Mouse (Mus musculus): Measurements from ENCODE around the gene Cnnm4. TPM values are rescaled to one million over a fixed set of nuclear protein-coding genes. Genes with fewer than 3 reads are reported as not detected.

Gene Cnnm4
- total RNA-seq, 2 experiments from 2014 or later, result 13.2 to 13.8 TPM

DNA sequence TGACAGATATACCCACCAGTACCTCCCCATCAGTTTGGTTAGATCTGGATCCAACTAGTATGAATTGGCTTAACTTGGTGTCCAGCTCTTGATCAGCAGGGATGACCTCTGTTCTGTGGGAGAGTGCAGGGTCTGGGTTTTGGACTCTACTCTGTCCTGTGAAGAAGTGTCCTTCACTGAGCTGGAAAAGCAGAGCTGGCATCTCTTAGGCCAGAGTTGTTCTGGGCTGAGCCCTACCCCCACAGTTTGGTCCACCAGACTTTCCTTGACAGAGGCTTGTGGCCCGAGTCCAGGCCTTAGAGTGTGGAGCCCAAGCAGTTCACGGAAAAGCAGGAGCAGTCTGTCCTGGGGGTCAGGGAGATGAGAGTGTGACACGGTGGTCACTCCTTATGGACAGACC lies 3.2 kb downstream of the Cnnm4 start:
- intact Hi-C loops (cut with DNase I), result no loop called here
- TF ChIP-seq CTCF (IDR thresholded peaks at IDR 0.05), result no peak
- no peak for DNase-seq (ENCODE audit: extremely low spot score in 1 of 2, low spot score in 2 of 2)
- no peak overlapping the region for H3K27ac ChIP-seq
- peak overlapping the region; percentile 29 for H3K4me3 ChIP-seq

DNA sequence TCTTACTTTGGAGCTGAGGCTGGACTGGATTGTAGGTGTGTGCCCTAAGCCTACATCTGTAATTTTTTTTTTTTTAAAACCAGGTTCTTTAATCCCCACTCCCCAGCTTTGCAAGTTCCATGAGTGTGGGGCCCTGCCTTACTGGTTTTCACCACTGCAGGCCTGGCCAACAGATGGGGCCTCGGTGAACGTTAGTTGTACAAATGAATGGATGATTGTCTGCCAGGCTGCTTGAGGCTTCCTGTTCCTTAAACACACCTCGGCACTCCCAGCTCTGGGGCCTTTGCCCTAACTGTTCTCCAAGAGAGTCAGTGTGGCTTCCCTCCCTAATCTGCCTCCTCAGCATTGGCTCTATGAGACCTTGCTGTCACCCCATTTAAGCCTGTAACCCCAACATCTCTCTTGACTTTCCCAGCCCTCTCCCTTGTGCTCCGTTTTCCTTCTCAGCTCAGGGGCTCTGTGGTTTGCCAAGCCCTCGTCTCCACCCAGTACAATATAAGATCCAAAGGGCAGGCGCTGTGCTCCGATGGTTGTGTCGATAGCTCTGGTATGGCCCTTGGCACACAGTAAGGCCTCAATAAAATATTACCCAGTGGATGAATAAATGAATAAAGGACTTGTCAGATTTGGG lies 4.2 kb downstream of the Cnnm4 start:
- intact Hi-C loops (cut with DNase I), result no loop called here
- peak overlapping the region; percentile 29; the same call in 1 of the 2 replicates for H3K4me3 ChIP-seq
- no peak for DNase-seq (ENCODE audit: extremely low spot score in 1 of 2, low spot score in 2 of 2)
- TF ChIP-seq CTCF (IDR thresholded peaks at IDR 0.05), result no peak
- H3K27ac ChIP-seq, result no peak overlapping the region

DNA sequence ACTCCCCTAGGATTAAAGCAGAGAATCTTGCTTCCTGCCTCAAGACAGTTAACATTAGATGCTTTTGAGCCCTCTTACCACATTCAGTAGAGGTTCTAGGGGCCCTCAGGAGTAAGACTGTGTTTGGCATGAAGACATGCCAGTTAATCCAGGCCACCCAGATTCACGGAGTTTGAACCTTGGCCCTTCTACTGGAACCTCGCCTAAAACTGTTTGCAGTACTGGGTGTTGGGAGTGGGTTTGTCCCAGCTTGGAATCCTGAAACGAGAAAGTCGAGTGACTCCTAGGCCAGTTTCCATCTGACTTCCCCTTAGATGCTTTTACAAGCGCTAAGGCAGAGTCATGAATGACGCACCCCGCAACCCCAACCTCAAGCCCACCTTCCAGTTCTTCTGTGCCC lies 5.0 kb downstream of the Cnnm4 start:
- Histone ChIP-seq H3K27ac (no peak overlapping the region), H3K4me3 (no peak overlapping the region)
- intact Hi-C loops (cut with DNase I), result no loop called here
- no peak for TF ChIP-seq CTCF (IDR thresholded peaks at IDR 0.05)
- no peak for DNase-seq (ENCODE audit: extremely low spot score in 1 of 2, low spot score in 2 of 2)

DNA sequence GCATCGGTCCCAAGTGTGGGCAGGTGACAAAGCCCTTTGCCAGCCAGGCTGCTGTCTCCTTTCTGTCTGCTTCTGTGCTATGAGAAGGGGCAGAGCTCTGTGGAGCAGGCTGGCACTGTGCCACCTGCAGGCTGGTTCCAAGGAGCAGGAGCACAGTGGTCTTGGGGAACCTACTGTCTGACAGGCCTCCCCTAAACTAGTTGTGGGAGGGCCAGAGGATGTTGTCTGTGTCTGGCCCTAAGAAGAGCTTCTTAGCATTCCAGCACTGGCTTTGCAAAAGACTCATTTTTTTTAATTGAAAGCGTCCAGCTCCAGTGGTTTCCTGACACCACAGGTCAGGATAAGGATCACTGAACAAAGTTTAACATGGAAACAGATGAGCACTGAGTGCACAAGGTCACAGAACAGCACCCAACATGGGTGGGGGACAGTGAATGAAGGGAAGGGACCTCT lies 6.9 kb downstream of the Cnnm4 start:
- no peak overlapping the region for H3K4me3 ChIP-seq
- no peak for DNase-seq (ENCODE audit: extremely low spot score in 1 of 2, low spot score in 2 of 2)
- TF ChIP-seq CTCF (IDR thresholded peaks at IDR 0.05), result no peak
- H3K27ac ChIP-seq, result no peak overlapping the region
- intact Hi-C loops (cut with DNase I), result no loop called here

DNA sequence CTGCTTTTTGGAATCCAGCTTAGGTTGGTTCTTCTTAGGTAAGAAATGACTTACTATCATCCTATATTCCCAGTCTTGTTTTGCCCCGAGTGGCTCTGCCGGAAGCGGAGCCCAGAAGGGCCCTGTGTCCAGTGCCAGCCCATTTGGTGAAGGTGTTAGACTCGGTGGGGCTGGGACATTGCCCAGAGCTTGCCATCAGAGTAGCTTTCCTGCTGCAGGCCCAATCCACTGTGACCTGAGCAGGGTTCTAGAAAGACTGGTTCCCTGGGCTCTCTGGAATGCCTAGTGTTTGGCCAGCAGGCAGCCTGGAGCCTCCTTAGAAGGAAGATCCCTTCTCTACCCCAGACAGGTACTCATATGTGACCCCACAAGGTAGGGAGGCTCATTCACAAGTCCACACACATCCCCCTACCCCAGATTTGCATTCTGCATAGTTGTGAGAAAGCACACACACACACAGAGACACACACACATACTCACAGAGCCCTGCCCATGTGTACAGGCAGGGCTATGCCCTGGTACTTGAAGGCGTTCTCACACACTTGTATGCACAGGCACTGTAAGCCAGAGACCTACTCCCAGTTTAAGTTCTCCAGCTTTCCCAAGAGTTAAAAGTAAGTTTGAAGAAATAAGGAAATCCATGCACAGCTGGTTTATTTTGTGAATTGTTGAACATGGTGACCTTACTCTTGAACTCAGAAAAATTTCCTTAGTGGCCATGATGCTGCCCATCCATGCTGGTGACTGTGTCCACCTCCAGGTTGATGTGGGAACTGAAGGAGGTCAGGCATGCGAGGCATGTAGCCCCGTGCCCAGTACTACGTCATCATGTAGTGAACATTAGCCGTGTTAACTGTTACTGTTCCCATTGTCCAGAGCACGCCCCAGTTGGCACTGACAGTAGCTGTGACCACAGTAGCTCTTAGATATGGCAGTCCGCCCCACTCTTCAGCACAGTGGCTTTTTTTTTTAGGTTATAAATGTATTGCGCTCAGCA lies 8.8 kb downstream of the Cnnm4 start:
- no peak for DNase-seq (ENCODE audit: extremely low spot score in 1 of 2, low spot score in 2 of 2)
- no peak for TF ChIP-seq CTCF (IDR thresholded peaks at IDR 0.05)
- no peak overlapping the region for H3K27ac ChIP-seq
- H3K4me3 ChIP-seq, result no peak overlapping the region
- intact Hi-C loops (cut with DNase I), result no loop called here

DNA sequence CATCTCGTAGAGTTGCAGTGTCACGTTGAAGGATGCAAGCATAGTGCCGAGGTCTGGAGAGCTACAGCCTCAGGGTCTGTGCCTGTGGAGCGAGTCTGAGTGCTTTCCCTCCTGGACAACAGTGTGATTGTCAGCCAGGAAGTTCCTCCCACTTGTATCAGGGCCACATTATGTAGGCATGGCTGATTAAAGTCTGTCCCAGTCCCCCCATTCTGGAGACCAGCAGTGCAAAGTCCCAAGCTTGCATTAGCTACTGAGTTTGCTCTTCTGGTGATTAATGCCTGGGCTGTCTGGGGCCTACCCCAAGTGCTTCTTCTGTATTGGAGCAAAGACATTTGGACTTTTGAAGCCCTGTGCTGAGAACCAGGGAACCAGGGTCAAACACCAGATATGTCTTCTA lies 12.4 kb downstream of the Cnnm4 start:
- intact Hi-C loops (cut with DNase I), result no loop called here
- no peak overlapping the region for H3K27ac ChIP-seq
- no peak for DNase-seq (ENCODE audit: extremely low spot score in 1 of 2, low spot score in 2 of 2)
- TF ChIP-seq CTCF (IDR thresholded peaks at IDR 0.05), result no peak
- no peak overlapping the region for H3K4me3 ChIP-seq

DNA sequence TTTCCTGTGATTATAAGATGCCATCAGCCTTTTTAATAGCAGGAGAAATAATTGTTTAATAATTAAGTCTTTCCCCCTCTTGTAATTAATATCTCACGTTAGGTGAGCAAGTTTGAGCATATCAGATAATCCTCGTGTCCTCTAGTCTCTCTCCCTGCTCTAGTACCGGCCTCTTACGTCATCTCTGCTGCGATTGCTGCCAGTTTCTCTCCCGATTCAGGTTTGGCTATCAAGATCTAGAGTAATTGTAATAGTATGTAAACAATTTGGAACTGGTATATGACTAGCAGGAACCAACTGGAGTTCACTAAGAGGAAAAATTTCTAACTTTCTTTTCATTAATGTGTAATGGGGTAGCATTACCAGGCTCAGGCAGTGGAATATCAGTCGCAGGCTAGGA lies 13.7 kb downstream of the Cnnm4 start:
- TF ChIP-seq CTCF (IDR thresholded peaks at IDR 0.05), result no peak
- intact Hi-C loops (cut with DNase I), result no loop called here
- no peak overlapping the region for H3K27ac ChIP-seq
- no peak for DNase-seq (ENCODE audit: extremely low spot score in 1 of 2, low spot score in 2 of 2)
- H3K4me3 ChIP-seq, result no peak overlapping the region

DNA sequence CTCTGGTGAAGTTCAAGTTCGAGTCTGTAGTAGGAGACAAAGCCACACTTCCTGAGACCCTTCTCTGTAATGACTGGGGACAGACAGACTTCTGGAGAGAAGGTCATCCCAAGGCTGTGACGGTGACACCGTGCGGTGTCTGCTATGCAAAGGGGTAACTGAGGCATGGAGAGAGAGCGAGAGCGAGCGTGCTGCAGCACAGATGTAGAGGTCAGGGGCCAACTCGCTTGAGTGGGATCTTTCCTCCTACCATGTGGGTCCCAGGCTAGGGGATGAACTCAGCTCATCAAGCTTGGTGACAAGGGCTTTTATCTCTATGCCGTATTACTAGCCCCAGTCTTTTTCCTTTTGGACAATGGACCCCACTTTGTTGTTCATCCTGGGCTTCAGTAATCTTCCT lies 15.7 kb downstream of the Cnnm4 start:
- no peak overlapping the region for H3K27ac ChIP-seq
- no peak for DNase-seq (ENCODE audit: extremely low spot score in 1 of 2, low spot score in 2 of 2)
- intact Hi-C loops (cut with DNase I), result no loop called here
- no peak overlapping the region for H3K4me3 ChIP-seq
- TF ChIP-seq CTCF (IDR thresholded peaks at IDR 0.05), result no peak

DNA sequence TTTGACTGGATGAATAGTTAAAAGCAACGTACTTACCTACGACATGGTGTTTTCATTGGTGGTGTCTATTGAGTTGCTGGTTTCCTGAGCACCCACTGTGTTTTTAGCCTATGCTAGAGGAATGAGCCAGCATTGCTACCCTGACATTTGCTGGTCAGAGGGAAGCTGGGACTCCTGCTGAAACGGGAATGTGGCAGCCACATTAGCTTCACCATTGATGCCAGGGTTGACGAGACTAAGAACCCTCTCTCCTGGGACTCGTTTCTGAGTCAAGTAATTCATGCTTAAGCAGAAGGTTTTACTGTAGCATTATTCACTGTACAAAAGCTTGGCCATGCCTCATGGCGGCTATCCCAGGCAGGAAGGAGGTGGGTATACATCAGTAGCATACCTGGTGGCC lies 18.2 kb downstream of the Cnnm4 start:
- no peak overlapping the region for H3K4me3 ChIP-seq
- intact Hi-C loops (cut with DNase I), result no loop called here
- no peak for TF ChIP-seq CTCF (IDR thresholded peaks at IDR 0.05)
- no peak overlapping the region for H3K27ac ChIP-seq
- DNase-seq (ENCODE audit: extremely low spot score in 1 of 2, low spot score in 2 of 2), result no peak

DNA sequence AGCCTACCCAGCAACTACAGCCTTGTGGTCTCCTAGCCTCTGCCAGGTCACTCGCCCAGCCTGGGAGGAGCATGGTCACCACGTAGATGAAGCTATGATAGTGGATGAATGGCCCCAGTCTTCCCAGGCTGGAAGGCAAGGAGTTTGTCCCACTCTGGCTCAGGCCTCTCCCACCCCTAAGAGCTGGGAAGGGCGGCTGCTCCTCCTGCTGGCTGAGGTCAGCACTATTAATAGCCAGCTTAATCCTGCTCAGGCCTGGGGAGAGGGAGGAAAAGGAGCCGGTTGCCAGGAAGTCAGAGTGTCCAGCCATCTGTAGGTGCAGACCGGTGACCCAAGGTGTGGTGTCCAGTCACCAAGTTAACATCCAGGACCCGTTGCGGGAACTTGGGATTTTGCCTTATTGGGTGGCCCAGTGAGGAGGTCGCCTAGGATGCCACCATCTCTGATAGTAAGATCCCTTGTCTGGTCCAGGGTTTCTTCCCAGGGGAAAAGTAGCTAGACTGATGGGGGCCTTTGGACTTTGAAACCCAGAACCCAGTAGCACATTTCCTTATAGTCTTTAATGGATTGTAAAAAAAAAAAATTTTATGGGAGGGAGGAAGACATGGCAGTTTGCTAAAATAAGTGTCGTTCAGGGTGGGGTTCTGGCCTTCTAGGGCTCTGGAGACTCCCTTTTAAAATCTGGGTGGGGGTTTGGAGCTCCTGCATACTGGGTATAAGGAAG lies 21.2 kb downstream of the Cnnm4 start:
- DNase-seq (ENCODE audit: extremely low spot score in 1 of 2, low spot score in 2 of 2), result no peak
- H3K27ac ChIP-seq, result no peak overlapping the region
- no peak overlapping the region for H3K4me3 ChIP-seq
- peak; percentile 42 for TF ChIP-seq CTCF (IDR thresholded peaks at IDR 0.05)
- intact Hi-C loops (cut with DNase I), result no loop called here

DNA sequence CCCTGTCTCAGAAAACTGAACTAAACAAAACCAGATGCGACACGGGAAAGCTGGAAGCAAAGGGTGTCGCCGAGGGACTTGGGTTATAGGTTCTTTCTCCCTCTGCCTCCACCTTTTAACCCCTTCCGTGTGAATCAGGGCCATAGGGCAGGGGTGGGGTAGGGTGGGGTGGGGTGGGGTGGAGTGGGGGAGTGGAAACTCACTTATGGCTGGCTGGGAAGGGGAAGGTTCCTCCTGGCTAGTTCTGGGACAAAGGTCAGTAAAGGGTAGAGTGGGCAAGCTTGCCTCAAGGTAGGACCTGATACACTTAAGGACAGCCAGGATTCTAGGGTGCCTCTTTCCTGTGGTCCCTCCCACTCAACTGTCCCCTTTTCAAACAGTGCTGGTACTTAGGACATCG lies 21.9 kb downstream of the Cnnm4 start:
- no peak for TF ChIP-seq CTCF (IDR thresholded peaks at IDR 0.05)
- no peak overlapping the region for H3K27ac ChIP-seq
- intact Hi-C loops (cut with DNase I), result no loop called here
- DNase-seq (ENCODE audit: extremely low spot score in 1 of 2, low spot score in 2 of 2), result no peak
- no peak overlapping the region for H3K4me3 ChIP-seq

DNA sequence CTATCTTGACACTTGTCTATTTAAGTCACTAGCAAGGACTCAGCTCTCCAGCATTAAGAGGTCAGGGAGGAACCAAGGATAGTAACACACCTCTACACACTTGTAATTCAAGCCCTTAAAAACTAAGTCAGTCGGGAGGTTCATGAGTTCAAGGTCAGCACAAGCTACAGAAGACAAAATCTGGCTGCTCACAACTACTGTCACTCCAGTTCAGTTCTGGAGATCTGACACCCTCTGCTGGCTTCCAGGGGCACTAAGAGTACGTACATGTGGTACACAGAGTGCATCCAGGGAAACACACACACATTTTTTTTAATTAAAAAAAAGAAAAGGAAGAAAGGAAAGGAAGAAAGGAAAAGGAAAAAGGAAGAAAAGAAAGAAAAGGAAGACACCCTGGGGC lies 25.3 kb downstream of the Cnnm4 start:
- DNase-seq (ENCODE audit: extremely low spot score in 1 of 2, low spot score in 2 of 2), result no peak
- H3K27ac ChIP-seq, result no peak overlapping the region
- H3K4me3 ChIP-seq, result no peak overlapping the region
- peak; percentile 48 for TF ChIP-seq CTCF (IDR thresholded peaks at IDR 0.05)
- intact Hi-C loops (cut with DNase I), result no loop called here

All from left cerebral cortex, adult 2 months (tissue).